Mouse (Mus musculus) hematopoietic stem cell, adult 5-6 weeks (primary cell): ENCODE results near the gene Samd1. TPM values are rescaled to one million over a fixed set of nuclear protein-coding genes. Genes with fewer than 3 reads are reported as not detected.
"Not testable (repeated sequence)": the region's sequence is repeated elsewhere in the genome, so short reads cannot be mapped to it uniquely, and the experiment has no call there.

Source experiments
- ATAC-seq, 2 experiments: fragments of 125-278 bp in 1 of 2; replicated peaks in 1 of 2; 2 replicates each; pipeline ENCODE4 v1.8.0; 2016 to 2017; ENCODE audit warnings: inconsistent platforms in 2 of 2, mild to moderate bottlenecking in 2 of 2, moderate number of reproducible peaks in 2 of 2, low read depth in 1 of 2, moderate TSS enrichment in 1 of 2; ENCODE audit not compliant: low FRiP score in 2 of 2, poor library complexity in 2 of 2, severe bottlenecking in 2 of 2, insufficient read depth in 1 of 2, low TSS enrichment in 1 of 2
- total RNA-seq: library from RNA; stranded (forward); fragments of 172-1452, 232-1000 nt; gene quantifications from 2 replicates; pipeline ENCODE4 v1.2.3, GENCODE M21; 2017

Samd1 gene
- total RNA-seq, 1 experiment from 2014 or later, result 53.4 TPM

DNA sequence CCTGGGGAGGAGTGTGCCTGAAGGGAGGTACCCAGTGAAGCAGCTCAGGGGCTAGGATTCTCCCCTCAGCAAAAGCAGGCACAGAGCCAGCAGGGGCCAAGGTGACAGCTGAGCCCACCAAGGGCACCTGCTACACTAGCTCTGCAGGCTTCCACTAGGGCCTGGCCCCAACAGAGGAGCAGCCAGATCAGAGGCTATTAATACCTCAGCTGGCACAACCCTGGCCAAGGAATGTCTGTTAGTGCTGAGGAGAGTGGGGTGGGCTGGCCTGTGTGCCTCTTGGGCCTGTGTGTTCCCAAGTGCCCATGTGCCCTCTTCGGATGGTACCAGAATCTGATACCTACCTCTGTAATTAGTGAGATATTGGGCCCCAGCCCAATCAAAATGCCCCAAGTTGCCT is 17.2 kb upstream of the Samd1 start:
- ATAC-seq, result no peak

DNA sequence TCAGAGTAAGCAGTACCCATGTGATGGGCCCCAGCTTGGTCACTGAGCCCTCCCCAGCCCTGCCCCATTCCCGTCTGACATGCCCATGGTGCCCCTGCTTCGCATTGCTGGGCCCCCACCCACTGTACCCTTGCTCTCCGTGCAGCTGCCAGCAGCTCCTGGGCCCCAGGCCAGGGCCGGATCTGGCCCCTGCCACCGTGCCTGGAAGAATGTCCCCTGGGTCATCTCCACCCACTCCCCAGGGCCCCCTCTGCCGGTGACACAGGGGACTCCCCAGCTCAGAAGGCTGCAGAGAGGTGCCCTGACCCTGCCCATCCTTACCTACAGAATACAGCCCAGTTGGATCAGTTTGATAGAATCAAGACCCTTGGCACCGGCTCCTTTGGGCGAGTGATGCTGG is 16.6 kb upstream of the Samd1 start:
- ATAC-seq, result no peak

GRCm38 (mm10) chr8:83981533-83981932 is 15.9 kb upstream of the Samd1 start:
- no peak for ATAC-seq

- no peak for ATAC-seq
Measured at GRCm38 (mm10) chr8:83982449-83982848, 15.0 kb upstream of the Samd1 start.

DNA sequence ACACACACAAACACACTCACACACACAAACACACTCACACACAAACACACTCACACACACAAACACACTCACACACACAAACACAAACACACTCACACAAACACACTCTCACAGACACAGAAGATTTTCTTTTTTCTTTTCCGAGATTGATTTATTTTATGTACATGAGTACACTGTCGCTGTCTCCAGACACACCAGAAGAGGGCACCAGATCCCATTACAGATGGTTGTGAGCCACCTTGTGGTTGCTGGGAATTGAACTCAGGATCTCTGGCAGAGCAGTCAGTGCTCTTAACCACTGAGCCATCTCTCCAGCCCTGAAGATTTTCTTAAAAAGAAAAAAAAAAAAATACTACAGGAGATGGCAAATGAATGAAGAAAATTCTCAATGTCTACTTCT is 14.2 kb upstream of the Samd1 start:
- not testable (repeated sequence) for ATAC-seq

GRCm38 (mm10) chr8:83989243-83989642 is 8.2 kb upstream of the Samd1 start:
- peak; percentile 76 to 81 for ATAC-seq

DNA sequence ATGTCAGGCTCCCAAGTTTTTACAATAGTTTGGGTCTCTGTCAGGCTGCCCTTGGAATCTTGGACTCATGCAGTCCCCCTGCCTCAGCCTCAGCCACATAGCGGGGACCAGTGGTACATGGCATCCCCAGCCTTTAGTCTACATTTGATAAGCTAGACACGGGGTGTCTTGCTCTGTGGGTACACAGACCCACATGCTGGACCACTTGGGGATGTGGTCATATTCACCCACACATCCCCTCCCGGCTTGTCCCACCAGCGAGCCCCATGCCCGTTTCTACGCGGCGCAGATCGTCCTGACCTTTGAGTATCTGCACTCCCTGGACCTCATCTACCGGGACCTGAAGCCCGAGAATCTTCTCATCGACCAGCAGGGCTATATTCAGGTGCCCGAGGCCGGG is 7.3 kb upstream of the Samd1 start:
- ATAC-seq, result no peak

DNA sequence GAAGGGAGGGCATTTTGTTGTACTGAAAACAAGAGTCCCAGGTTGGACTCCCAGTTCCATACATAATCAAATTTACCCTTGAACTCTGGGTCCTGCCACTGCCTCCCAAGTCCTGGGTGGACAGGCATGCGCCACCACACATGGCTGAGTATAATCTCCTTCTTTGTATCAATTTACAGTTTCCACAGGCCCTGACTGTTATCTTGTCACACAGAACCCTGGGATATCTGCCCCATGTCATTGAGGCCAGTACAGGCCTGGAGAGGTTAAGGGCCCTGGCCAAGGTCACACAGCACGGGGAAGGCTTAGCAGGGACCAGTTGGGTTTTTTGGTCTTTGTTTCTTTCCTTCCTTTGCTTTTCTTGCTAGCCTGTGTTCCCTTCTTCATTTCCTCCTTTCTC is 5.0 kb upstream of the Samd1 start:
- no peak for ATAC-seq

- ATAC-seq, result no peak
Measured at GRCm38 (mm10) chr8:83994030-83994429, 3.4 kb upstream of the Samd1 start.

DNA sequence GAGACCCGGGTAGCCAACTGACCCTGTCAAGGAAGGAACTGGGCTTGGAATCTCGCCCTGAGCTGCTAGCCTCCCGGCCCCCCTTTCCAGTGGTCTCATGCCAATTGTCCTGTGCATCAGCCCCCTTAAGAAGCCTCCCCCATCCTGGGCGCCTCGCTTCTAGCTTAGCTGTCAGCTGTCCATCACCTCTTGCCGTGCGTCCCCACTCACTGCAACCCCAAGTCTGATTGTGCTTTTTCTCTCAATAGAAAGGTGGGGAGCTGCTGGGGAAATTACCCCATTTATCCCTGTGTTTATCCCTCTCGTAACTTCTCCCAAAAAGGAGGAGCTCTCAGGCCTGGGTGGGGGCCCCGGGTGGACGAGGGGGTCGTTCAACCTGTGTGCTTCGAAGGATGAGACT is 1.5 kb upstream of the Samd1 start:
- no peak for ATAC-seq

GRCm38 (mm10) chr8:83996567-83997505 is 636 bp upstream of the Samd1 start:
- ATAC-seq, result peak; percentile 40 to 48

DNA sequence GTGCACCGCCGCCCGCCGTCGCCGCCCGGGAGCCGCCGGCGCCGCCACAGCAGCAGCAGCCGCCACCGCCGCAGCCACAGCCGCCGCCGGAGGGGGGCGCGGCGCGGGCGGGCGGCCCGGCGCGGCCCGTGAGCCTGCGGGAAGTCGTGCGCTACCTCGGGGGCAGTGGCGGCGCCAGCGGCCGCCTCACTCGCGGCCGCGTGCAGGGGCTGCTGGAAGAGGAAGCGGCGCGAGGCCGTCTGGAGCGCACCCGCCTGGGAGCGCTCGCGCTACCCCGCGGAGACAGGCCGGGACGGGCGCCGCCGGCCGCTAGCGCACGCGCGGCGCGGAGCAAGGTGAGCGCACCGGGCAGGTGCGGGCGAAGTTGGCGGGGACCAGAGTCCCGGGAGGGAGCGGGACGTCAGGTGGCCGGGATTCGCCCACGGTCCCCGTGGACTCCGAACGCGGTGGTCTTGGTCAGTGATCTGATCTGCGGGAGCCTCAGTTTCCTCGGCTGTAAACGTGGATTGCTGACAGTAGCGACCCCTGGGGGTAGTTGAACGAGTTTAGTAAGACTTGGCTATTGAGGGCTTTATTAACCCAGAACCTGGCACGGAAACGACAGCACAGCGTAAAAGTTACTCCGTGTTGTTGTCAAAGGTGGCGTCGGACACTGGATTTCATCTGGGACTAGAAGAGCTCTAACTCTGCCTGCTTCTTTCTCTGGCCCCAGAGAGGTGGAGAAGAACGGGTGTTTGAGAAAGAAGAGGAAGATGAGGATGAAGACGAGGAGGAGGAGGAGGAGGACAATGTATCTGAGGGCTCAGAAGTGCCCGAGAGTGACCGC is 972 bp downstream of the Samd1 start:
- ATAC-seq, result peak; percentile 24 to 30; a peak in 1 of 4 replicates

GRCm38 (mm10) chr8:83999057-83999705 is 1.7 kb downstream of the Samd1 start:
- ATAC-seq, result no peak

GRCm38 (mm10) chr8:83999825-84000224 is 2.4 kb downstream of the Samd1 start:
- no peak for ATAC-seq

DNA sequence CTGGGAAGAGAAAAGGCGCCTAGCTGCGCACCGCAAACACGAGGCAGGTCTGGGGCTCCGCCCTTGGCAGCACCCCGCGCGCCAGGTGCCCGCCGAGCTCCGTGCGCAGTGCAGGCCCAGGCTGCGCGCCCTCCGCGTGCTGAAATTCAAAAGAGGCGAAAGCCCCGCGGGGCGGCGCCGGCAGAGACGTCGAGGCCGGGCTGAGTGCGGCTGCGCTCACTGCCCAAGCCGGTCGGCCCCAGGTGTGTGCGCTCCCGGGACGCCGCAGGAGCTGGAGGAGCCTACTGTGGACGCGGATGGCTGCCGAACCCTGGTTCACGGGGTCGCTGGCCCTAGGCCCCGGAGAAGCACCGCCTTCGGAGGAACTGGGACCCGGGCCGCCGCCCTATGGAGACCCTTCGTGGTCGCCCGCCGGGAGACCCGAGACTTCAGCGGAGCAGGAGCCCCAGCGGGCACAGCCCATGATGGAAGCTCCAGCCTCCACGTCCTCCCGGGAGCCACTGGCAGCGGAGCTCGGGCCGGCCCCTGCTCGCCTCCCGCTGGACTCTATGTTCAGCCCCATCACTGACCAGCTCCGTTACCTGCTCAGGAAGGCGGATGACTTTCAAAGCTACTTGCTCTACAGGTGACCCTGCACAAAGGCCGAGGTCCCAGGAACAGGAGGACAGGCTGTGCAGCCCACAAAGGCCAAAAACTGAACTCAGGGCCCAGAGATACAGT is 4.0 kb downstream of the Samd1 start, which contains the start of gene 1700067K01Rik:
Gene 1700067K01Rik, plus strand, starts transcription at position 222 of the 720 bp plus-strand sequence.
- ATAC-seq, result no peak

DNA sequence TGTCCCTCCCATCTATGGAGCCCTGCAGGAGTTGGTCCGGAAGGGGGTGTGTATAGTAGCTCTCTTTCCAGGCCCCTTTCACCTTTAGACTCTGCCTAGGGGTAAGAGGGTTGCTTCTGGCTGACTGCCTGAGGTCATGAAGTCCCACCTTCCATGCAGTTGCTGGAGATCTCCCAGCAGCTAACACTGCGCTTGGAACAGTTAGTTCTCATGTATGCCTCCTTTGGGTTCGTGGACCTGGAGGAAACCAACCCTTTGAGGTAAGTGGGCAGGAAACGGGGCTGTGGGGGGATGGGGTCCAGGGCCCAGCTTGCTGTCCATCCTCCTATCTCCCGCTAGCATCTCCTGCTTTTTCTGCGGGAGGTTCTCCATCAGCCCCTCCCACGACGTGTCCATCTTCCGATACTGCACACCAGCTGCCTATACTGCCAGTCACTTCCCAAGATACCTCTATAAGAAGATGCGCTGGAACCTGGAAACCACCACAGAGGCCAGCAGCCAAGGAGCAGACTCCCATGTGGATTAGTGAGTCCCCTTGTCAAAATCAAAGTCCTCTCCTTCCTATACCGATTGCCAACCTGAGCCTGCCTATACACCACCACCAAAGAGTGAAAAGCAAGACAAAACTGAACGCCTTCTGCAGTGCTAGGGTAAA is 5.6 kb downstream of the Samd1 start:
- ATAC-seq, result no peak
